Mouse (Mus musculus): ENCODE data around the gene Rab6a.

The Rab6a gene

DNA sequence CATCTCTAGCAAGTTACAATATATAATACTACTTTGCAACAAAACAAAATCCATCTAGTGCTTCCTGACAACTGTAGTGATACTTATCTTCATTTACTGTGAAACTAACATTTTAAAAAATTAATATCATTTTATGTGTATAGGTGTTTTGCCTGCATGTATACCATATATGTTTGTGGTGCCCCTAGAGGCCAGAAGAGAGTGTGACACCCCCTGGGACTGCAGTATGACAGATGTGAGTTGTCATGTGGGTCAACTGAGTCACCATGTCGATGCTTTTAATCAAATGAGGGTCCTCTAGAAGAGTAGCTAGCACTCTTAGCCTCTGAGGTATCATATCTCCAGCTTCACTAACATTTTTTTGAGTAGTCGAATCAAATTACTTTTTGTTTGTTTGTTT, 15.1 kb downstream of the Rab6a start:
- no peak for DNase-seq (ENCODE audit: extremely low read depth, low read depth)

DNA sequence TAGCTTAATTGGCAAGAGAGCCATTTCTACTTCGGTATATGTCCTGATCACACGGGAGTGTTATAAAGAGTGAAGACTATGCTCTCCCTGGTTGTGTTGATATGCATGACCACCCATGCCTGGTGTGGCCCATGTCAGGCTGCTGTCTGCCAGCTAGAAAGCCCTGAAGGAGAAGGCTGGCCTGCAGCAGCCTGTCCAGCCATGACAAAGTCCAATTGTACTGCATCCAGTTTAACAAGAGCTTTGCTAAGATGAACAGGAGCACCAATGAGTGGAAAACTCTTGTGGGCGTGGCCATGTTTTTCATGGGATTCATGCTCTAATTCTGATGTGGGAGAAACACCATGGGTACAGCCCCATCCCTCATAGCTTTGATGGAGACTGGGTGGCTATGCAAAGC, 17.3 kb downstream of the Rab6a start:
- no peak for DNase-seq (ENCODE audit: extremely low read depth, low read depth)

DNA sequence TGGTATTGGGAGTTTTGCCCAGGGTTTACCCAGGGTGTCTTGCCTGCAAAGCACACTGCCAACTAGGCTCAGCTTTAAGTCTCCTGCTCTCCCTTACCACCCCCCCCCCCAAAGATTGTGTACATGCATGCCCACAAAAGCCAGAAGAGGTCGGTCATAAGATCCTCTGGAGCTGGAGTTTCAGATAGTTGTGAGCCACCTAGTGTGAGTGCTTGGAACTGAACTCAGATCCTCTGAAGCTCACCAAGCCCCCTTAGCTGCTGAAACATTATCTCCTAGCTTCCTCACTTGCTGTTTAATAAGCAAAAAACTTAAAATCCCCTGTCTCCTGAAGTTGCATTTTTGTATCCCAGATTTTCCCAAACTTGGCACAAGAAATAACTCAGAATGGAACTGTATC, 30.4 kb downstream of the Rab6a start:
- peak; percentile 20 for DNase-seq (ENCODE audit: extremely low read depth, low read depth)

DNA sequence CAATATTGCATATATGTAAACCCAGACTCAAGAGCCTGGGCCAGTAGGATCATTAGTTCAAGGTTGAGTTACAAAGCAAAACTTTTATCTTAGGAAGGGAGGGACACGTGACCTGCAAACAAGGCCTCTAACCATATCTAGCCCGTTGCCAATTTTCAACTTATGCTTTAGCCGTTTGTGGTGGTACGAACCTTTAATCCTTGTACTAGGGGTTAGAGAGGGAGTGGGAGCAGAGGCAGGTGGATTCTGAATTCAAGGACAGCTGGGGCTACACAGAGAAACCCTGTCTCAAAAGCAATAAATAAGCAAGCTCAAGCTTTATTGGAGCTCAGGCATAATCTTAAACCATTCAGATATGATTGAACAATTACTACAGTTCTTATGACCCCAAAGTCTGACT, 35.2 kb downstream of the Rab6a start:
- DNase-seq (ENCODE audit: extremely low read depth, low read depth), result no peak

DNA sequence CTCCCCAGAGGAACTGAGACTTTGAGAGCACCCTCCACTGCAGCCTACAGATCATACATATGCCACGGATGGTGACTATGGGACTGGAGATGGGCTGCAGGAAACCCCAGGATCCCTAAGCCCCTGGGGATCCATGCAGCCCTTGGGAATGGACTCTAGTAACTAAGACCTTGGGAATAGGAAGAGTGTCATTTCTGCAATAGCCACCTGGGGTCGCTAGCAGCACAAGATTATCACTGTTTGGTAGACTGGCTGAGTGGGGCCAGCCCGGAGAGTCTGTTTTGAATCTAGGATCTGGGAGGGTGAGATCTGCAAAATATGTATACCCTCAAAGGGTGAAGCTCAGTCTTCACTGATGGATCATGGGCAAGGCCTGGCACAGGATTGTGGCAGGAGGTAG, 37.9 kb downstream of the Rab6a start:
- peak; percentile 27 for DNase-seq (ENCODE audit: extremely low read depth, low read depth)

DNA sequence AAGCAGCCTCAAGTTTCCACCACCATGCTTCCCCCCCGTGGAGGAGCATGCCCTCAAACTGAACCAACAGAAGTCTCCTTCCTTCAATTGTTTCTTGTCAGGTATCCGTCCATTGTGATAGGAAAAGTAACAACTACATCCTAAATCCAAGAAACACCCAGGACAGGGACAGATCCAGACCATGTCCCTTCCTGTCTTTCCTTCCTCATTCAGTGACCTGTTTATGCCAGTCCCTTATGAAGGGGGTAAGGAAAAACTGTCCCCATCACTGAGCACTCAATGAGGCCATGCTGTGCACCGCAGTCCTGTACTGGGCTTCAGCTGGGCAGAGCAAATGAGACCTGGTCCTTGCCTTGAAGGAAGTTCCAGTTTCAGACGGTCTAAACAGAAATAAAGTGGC, 41.9 kb downstream of the Rab6a start:
- no peak for DNase-seq (ENCODE audit: extremely low read depth, low read depth)

DNA sequence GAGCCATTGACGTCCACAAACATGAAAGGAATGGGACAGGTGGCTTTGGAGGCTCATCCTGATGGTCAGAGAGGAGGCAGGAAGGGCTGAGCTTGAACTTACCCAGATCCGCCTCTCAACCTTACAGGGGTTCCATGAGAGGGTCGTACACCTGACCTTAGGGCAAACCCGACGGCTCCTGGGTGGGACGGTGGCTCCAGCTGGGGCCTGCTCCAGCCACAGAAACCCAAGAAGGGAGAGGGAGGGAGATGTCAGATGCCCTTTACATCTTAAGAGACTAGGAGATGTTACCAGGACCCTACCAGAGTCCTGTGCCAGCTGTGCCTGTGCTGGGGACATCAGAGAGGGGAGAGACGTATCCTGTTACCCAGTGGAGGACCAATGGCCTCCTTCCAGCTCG, 42.6 kb downstream of the Rab6a start:
- DNase-seq (ENCODE audit: extremely low read depth, low read depth), result no peak

DNA sequence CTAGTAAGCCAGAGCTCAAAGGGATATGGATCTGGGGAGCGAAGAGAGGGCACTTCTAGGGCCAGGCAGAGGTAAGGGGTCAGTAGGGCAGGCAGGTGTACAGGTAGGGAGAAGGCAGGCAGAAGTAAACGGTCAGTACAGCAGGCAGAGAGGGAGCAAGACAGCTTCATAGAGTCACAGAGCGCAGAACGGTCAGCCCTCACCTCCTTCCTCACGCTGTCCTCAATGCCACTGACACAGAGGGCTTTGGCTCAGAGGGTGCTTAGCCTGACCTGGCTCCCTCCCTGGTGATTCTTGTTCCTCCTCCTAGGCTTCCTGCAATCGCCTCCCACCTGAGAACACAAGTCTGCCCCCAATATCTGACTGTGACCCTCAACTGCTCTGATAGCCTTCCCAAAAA, 43.2 kb downstream of the Rab6a start:
- no peak for DNase-seq (ENCODE audit: extremely low read depth, low read depth)

DNA sequence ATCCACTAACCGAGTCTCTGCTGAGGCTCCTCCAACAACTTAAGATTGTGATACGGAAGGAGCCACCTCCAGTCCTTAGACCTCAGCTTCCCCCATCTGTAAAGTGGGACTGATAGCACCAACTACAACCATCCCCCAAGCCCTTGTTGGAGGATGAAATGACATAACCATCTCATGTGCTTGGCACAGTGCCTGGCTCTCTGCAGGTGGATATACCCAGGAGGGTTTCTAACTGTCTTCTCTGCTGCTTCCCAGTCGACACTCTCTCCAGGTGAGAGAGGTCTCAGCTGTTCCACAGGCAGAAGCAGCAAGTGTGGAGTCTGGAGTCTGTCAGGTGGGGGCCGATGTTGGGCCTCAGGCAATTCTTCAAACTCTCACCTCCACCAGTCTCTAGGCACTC, 43.8 kb downstream of the Rab6a start:
- no peak for DNase-seq (ENCODE audit: extremely low read depth, low read depth)

DNA sequence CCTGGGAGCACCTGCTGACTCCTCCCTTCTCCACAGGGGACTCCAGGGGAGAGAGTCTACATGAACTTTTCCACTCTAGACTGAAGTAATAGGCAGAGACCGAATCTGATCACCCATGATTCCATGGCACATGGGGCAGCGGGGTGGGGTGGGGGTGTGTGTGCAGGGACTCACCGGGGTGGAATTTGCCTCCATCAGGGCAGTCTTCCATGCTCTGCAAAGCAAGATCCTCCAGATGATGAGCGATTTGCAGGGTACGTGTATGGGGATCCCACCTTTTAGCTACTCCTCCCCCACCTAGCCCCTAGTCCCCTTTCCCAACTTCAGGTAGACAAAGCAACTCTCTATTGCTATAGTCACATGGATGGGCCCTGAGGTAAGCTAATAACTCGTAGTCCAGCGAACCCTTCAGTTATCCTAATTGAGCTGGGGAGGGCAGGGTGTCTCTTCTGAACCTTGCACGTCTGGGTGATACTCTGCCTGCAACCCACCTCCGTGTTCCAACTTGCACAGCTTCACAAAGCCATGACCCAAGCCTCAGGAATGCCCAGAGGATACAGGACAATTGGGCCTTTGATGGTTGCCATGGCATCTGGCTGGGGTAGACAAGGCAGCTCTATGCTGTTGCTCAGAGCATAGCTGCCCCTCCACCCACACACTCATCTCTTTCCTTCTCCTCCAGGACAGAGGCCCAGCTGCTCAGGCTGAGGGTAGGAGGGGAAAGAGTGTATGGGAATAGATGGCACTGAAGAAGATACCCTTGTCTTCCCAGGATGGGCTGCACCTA, 46.5 kb downstream of the Rab6a start:
- no peak for DNase-seq (ENCODE audit: extremely low read depth, low read depth)

DNA sequence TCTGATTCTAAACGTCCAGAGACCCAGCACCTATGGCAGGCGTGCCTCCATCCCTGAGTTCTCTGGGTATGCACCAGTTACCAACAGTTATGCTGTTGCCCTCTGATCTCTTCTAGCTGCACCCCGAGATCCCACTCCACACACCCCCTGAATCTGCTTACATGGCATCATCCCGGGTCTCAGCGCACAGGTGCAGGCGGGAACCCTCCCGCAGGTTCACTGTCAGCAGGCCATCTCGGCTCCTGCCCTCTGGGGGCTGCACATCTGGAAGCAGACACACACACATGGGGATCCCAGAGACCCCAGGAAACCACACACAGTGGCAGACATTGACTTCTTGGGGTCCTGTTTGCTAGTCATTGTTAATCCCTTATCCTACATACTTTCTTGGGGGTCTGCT, 47.2 kb downstream of the Rab6a start:
- DNase-seq (ENCODE audit: extremely low read depth, low read depth), result no peak

DNA sequence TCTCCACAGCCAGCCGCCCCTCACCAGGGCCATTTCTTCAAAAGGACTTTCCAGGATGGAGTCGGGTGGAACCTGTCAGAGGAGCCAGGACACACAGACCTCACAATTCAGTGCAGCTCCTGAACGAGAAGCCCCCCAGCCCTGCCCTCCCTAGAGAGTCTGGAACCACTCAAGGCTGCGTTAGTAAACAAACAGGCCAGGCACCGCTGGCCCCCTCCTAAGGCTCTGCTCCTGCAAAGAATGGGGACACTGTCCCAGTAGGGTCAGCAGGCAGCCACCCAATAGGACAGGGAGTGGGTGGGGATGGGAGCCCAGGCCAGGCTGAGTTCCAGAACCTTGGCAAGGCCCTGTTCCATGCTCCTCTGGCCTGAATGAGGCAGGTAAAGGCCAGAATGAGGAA, 49.5 kb downstream of the Rab6a start:
- no peak for DNase-seq (ENCODE audit: extremely low read depth, low read depth)

DNA sequence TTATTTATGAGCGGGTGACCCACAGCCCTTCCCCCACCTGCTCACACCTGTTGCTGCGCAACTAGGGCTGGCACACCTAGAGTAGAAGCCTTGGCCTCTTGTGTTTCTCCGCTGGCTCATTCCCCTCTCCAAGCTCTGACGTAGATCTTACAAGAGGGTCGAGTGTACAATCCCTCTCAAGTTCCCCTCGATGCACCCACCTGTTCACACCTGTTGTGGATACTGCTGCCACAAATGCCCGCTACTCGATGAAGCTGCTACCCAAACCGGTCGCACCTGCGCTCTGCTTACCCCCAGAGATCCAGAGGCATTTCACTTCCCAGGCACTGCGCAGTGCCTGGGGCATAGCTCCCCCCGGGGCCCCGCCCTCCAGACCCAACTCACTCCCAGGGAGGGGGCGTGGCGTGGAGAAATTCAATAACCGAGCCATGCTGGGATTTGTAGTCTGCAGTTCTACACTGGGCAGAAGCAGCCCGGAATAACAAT, 50.9 kb downstream of the Rab6a start:
- DNase-seq (ENCODE audit: extremely low read depth, low read depth), result no peak

DNA sequence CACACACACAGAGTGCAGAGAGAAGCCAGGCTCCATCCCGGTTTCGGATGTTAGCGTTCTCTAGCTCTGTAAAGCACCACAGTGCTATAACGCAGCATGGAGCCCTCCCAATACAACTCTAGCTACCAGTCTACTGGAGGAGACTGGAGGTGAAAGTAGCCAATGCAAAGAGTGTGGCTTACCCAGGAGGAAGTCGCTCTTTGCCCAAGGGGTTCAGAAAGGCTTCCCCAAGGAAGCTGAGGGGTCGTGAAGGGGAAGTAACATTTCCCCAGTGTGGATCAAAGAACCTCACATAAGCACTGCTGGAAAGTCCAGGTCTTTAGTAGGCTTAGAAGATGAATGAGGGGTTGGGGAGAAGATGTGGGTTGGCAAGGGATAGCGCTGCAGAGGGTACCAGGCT, 54.1 kb downstream of the Rab6a start:
- DNase-seq (ENCODE audit: extremely low read depth, low read depth), result no peak

DNA sequence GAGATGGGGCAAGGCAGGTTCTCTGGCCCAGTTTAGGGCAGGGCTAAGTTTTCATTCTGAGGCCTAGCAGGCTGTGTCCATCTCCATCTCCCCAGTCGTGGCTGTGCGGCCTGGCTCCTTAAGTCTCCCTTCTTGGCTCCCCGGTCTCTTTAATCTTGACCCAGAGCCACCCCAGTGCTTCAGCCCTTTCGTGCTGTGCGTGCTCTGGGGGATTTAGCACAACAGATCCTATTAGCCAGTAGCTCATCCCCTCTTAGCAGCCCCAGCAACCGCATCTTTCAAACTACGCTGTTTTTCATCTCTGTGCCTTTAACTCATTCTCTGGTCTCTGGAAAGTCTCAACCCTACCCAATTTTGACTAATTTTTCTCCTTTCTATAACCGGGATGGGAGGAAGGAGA, 55.0 kb downstream of the Rab6a start, which contains the start of gene Plekhb1:
Gene Plekhb1, minus strand, starts transcription at position 184 of the 400 bp plus-strand sequence.
- DNase-seq (ENCODE audit: extremely low read depth, low read depth), result no peak

DNA sequence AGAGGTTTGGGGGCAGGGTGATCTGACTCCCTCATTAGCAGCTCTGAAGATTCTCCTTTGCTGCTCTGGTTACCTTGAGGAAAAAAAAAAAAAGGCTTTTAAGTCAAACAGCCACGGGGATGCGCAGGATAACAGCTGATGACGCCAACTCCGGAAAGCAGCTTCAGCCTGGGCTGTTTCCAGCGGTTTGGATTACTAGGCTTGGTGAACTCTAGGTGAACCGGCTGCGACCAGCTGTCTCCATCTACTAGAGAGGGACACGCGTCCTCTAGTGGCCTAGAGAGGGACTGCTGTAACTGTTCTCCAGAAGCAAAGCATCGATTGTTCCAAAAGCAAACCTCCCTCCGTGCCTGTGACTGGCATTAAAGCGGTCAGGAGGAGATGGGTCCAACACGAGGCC, 56.0 kb downstream of the Rab6a start:
- peak; percentile 75 for DNase-seq (ENCODE audit: extremely low read depth, low read depth)

DNA sequence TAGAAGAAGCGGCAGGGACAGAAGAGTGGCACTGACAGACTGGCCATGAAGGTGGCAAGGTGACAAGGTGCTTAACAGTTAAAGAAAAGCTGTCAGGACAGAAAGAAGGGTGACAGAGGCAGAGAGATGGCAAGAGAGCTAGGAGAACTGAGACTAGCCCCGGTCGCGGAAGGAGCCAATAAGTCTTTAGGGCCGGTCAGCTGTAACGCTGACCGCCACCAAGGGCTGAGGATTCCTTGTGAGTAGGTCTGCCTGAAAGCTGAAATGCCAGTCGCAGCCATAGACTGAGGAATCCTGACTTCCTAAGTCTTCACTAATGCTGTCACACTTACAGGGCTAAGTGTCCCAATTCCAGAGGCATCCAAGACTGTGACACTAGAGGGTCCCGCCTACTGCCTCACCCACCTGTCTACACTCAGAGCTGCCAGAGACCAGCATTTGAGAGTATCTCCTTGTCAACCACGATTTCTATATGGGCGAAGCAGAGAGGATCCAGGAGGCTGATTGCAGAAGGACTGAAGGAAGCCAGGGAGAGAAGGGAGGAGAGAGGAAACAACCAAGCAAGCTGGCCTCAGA, 56.6 kb downstream of the Rab6a start:
- no peak for DNase-seq (ENCODE audit: extremely low read depth, low read depth)

DNA sequence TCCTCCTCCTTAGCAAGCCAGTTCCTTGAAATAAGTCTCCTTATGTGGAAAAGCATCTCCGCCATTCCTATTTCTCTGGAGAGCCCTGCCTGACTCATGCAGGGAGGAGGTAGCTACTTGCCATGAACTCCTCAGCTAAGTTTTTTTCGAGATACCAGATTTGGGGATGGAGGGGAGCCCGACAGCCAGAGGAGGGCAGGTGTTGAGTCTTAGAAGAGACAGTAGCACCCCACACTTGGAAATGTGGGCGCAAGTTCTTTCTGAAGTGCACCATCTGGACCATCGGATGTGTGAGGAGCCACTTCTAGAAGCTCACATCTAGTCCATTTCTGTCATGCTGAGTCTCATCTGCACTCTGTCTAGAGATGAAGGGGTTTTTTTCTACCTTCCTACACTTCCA, 63.4 kb downstream of the Rab6a start:
- no peak for DNase-seq (ENCODE audit: extremely low read depth, low read depth)

DNA sequence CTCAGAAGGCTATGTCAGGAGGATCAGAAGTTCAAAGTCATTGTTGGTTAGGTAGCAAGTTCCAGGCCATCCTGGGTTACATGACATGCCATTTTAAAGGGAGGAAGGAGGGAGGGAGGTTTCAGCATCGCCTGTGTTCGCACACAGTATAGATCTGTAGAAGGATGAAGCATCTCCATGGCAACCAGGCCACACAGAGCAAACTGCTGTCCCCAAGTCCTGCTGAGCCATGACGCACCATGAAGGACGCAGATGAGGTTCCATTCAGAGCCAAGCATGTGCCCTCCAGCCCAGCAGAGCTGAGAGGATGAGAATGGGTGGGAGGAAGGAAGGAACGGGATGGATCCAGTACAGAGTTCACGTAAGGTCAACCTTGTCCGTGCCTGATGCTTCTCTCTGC, 66.2 kb downstream of the Rab6a start:
- no peak for DNase-seq (ENCODE audit: extremely low read depth, low read depth)

DNA sequence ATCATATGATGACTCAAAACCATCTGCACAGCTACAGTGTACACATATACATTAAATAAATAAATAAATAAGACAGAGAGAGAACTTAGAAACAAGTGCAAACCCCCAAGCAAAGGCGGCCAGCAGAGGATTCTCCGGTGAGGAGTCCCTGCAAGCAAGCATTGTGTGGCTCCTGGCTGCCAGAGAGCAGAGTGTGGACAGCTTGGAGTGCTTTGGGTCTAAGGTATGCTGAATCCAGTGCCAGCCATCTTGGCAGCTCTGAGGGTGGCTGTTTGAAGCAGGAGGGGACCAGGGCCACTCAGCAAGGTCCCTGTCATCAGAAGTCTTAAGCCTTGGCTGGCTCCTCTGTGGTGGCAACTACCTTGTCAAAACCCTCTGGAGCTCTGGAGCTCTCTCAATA, 67.7 kb downstream of the Rab6a start:
- no peak for DNase-seq (ENCODE audit: extremely low read depth, low read depth)

DNA sequence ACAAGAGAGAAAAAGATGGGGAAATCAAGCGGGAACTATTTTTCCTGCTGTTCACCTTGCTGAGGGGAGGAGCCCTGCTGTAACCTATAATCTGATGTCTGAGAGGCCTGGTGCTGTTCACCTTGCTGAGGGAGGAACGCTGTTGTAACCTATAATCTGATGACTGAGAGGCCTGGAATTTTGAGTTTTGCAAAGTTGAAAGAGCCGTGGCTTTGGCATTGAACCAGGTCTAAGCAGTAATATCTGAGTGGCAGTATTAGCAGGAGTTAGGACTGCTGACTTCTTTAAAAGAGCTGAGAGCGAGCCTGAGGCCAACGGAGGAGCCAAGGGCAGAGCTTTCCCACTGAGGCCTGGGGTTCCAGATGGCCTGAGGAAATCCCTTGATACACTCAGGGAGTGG, 70.8 kb downstream of the Rab6a start:
- DNase-seq (ENCODE audit: extremely low read depth, low read depth), result no peak

DNA sequence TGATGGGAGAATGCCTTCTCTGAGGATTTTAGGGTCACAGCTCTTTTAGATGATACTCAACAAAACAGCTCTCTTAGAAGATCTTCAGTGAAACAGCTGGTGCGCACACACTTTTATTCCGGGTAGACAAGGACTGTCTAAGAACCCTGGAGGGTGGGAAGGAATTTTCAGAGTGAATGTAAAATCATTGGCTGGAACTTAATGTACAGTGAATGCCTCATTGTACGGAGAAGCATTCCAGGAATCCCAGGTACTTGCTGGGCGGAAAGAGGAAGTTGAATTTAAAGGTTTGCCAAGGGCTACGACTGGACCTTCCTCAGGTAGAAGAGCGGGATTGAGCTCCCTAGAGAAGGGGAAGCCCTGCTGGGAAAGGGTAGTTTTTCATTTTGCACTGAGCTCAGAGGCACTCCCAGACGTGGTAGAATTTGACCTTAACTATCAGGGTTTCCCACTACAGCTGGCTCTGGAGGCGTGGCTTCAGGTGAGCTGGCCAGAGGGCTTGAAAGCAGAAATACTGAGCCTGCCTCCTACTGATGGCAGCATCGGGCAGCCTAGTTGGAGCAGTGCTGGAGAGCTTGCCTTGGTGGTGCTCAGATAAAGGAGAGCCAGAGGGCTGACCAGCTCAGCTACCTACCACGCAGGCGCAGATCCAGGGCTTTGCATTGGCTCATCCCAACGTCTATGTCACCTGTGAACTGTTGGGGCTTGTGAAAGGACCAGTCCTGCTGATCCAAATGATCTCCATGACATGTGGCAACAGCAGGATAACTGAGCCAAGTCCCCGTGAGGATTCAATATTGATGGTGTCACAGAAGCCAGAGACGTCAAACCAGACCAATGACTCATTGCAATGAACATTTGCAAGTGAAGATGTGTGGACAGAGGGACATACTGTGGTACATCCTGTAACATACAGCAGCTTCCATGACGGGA, 72.0 kb downstream of the Rab6a start:
- no peak for DNase-seq (ENCODE audit: extremely low read depth, low read depth)
